Mouse (Mus musculus) liver, embryonic 14.5 days (tissue): ENCODE results near the gene Stx11.

Source experiments
- CTCF ChIP-seq: IDR thresholded peaks from 2 replicates; pipeline ENCODE4 v1.5.1; 2016; ENCODE audit warnings: antibody characterized with exemption, low read depth, control low read depth
- EP300 ChIP-seq: IDR thresholded peaks from 2 replicates; pipeline ENCODE4 v1.6.1; 2016; ENCODE audit warnings: antibody characterized with exemption, low read depth

DNA sequence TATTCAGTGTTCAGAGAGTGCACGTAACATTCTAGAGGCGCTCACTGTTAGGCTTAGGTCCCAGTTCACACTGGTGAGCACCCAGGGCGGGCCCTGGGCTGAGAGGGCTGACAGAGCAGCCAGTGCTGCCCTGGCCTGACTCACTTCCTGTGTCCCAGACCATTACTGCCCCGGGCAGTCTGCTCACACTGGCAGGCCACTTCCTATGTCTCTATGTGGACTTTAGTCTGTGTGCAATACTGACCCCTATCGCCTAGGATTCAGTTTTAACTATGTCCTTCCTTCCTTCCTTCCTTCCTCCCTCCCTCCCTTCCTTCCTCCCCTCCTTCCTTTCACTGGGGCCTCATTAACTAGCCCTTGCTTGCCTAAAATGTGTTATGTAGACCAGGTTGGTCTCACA, 44.8 kb downstream of the Stx11 start:
- peak; percentile 54 for TF ChIP-seq CTCF
- no peak for TF ChIP-seq EP300
